Mouse (Mus musculus): Measurements from ENCODE around the gene Fzd1. TPM values are rescaled to one million over a fixed set of nuclear protein-coding genes. Genes with fewer than 3 reads are reported as not detected.

Gene Fzd1
- total RNA-seq, 2 experiments from 2014 or later = 17.0 to 26.1 TPM

DNA sequence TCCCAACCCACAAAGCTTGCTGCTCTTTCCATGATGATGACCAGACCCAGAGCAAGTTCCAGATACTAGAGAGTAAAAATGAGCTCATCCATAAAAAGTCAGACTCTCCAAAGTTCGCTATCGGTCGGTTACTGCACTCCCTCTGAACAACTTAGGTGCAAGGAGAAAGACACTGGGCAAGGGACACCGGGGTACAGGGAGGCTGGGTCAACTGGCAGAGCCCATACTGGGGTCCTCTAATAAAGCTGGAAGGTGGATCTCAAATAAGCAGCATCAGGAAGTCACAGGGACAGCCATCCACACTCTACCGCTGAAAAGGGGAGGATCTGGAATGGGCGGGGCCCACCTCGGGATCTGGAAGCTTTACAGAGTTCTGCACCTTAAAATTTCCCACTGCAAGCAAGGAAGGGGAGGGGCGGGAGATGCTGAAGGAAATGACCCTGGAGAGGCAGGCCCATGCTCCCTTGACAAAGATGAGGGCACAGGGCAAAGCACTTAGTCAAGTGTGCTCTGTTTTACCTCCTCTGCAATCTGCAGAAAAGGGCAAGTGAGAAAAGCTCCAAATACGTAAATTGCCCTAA is 3.0 kb downstream of the Fzd1 start:
- intact Hi-C loops (cut with DNase I) = loop anchor here (5.0 to 10.0 kb wide), 2 partner anchors 158 to 260 kb away; no protein-coding TSS in a partner anchor
- DNase-seq = no peak

DNA sequence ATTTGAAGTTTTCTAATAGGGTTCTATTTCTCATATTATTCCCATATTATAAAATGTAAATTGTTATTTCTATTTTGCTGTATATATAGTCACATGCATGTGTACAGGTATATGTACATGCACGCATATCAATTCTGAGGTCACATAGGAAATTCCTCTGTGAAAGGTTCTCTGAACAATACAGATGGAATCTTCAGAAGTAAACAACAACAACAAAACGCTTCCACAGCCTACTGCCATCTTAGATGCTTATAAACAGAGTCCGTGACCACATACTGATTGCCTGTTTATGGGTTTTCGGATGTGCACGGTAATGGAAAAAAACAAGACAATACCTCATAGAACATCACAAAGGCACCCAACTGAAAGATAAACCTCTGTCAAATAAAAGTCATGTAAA is 4.7 kb downstream of the Fzd1 start:
- DNase-seq = no peak
- intact Hi-C loops (cut with DNase I) = loop anchor here (10.0 kb wide), 1 partner anchor 258 kb away; no protein-coding TSS in a partner anchor

DNA sequence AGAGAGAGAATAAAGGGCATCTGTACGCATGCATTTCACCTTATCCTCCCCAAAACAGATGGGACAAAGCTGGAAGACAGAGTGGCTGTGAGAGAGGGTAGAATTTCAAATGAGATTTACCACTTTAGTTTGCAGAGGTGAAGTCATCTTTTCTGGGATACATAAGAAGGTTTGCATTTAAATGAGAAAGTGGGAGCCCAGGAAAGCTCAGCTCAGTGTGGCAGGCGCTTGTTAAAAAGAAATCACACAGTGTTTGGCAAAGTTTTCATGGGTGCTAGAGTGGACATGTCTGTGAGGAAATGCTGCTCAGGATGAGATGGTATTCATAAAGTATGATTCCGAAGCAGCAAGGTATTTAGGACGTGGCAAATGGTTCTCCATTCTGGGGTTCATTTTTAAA is 15.1 kb downstream of the Fzd1 start:
- intact Hi-C loops (cut with DNase I) = no loop called here
- no peak for DNase-seq

GRCm38 (mm10) chr5:4737013-4737412 is 20.8 kb downstream of the Fzd1 start:
- no peak for DNase-seq

GRCm38 (mm10) chr5:4735461-4735860 is 22.4 kb downstream of the Fzd1 start:
- intact Hi-C loops (cut with DNase I) = no loop called here
- DNase-seq = no peak

More at GRCm38 (mm10) chr5:4737013-4737412, 20.8 kb downstream of the Fzd1 start:
- intact Hi-C loops (cut with DNase I) = no loop called here

DNA sequence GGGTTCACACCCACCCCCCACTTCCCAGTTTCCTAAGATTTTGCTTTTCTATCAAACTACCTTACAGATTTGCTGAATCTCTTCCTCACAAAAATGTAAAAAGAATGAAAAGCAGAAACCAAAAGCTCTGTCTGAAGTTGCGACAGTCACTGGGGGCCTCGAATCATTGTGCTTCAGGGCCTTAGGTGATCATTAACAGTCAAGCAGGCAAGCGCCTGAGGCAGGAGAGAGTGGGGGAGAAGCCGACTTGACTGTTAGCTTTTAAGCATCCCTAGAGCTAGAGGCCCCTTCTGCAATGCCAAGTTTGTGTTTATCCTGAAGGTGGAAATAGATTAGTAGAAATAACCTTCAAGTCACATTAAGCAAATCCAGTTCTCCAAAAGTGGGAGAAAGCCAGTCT is 24.6 kb downstream of the Fzd1 start:
- no peak for DNase-seq
- intact Hi-C loops (cut with DNase I) = no loop called here

- no peak for DNase-seq
- intact Hi-C loops (cut with DNase I) = no loop called here
Measured at GRCm38 (mm10) chr5:4732241-4733229, 25.3 kb downstream of the Fzd1 start.

DNA sequence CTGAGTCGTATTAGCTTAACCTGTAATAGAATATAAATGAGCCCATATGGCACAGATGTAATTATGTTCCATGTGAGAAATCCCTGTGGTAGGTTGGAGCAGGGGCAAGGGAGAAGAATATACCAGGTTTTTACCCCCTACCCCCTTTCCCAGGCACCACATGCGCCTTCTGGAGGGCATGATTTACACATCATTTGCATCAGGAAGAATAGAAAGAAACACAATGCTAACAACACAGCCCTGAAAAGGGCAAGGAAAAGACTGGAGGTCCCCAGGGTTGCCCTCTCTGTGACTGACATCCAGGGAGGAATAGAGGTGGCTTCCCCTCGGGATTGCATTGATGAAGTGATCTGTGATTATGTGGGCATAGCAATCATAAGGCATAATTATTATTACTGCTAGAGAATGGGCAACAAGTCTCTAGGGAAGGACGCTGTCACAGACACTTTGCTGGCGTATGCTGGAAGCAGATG is 26.1 kb downstream of the Fzd1 start:
- intact Hi-C loops (cut with DNase I) = no loop called here
- DNase-seq = no peak

GRCm38 (mm10) chr5:4731064-4731463 is 26.8 kb downstream of the Fzd1 start:
- intact Hi-C loops (cut with DNase I) = no loop called here
- no peak for DNase-seq

Small RNA genes lying within 50 kb of the gene (microRNA-seq; reads per million reads assigned to microRNA genes)
- 0 reads per million in 2 experiments for gene Gm44483

Measured in heart, postnatal 10 days (tissue).